Mouse (Mus musculus) brown adipose tissue, adult 24 weeks (tissue): ENCODE data around the gene Ncmap. TPM values are rescaled to one million over a fixed set of nuclear protein-coding genes. Genes with fewer than 3 reads are reported as not detected.
A peak's percentile ranks its signal among the peaks of the same experiment; 100 is the strongest.
"Not testable (repeated sequence)": the region's sequence is repeated elsewhere in the genome, so short reads cannot be mapped to it uniquely, and the experiment has no call there.

Experiments used
- H3K27ac ChIP-seq: fragments of 200-500 bp; replicated peaks from 2 replicates; pipeline ENCODE4 v1.5.1; 2012; ENCODE audit warnings: low read depth, mild to moderate bottlenecking, low read length
- H3K4me1 ChIP-seq: fragments of 200-500 bp; 2 replicates; pipeline ENCODE4 v1.6.1; 2012; ENCODE audit warnings: low read length, mixed read lengths; ENCODE audit not compliant: control insufficient read depth, insufficient read depth, insufficient read length
- H3K4me3 ChIP-seq: fragments of 200-500 bp; 2 replicates; pipeline ENCODE4 v1.5.1; 2012; ENCODE audit warnings: low read depth, mild to moderate bottlenecking, low read length, moderate library complexity; ENCODE audit not compliant: insufficient read depth
- polyA plus RNA-seq: library from polyadenylated mRNA; stranded (reverse); fragments of >200 nt; gene quantifications from 2 replicates; pipeline ENCODE4 v1.2.4, GENCODE M21; 2012; ENCODE audit not compliant: missing spikeins, insufficient read depth, insufficient read length

The Ncmap gene
- polyA plus RNA-seq, 1 experiment, result 0.71 TPM

GRCm38 (mm10) chr4:135382316-135382715 lies 15.7 kb downstream of the Ncmap start:
- no peak overlapping the region for H3K27ac ChIP-seq
- no peak overlapping the region for H3K4me3 ChIP-seq
- no peaks in the 10 kb centered on the region for H3K4me1 ChIP-seq

- Histone ChIP-seq H3K4me1 (no peaks in the 10 kb centered on the region), H3K27ac (no peak overlapping the region), H3K4me3 (no peak overlapping the region)
Measured at GRCm38 (mm10) chr4:135381355-135381754, 16.7 kb downstream of the Ncmap start.

- Histone ChIP-seq H3K4me3 (no peak overlapping the region), H3K27ac (no peak overlapping the region), H3K4me1 (no peaks in the 10 kb centered on the region)
Measured at GRCm38 (mm10) chr4:135377241-135377640, 20.8 kb downstream of the Ncmap start.

- Histone ChIP-seq H3K4me1 (no peaks in the 10 kb centered on the region), H3K27ac (no peak overlapping the region), H3K4me3 (no peak overlapping the region)
Measured at GRCm38 (mm10) chr4:135375444-135375843, 22.6 kb downstream of the Ncmap start.

- Histone ChIP-seq H3K4me3 (no peak overlapping the region), H3K27ac (no peak overlapping the region), H3K4me1 (no peaks in the 10 kb centered on the region)
Measured at GRCm38 (mm10) chr4:135373299-135373698, 24.7 kb downstream of the Ncmap start.

GRCm38 (mm10) chr4:135370372-135370771 lies 27.7 kb downstream of the Ncmap start:
- no peaks in the 10 kb centered on the region for H3K4me1 ChIP-seq
- H3K27ac ChIP-seq, result no peak overlapping the region
- no peak overlapping the region for H3K4me3 ChIP-seq

- no peaks in the 10 kb centered on the region for H3K4me1 ChIP-seq
- H3K4me3 ChIP-seq, result no peak overlapping the region
- H3K27ac ChIP-seq, result no peak overlapping the region
Measured at GRCm38 (mm10) chr4:135362828-135363227, 35.2 kb downstream of the Ncmap start.

- Histone ChIP-seq H3K27ac (no peak overlapping the region), H3K4me1 (no peaks in the 10 kb centered on the region), H3K4me3 (no peak overlapping the region)
Measured at GRCm38 (mm10) chr4:135361722-135362121, 36.3 kb downstream of the Ncmap start.

GRCm38 (mm10) chr4:135358736-135359135 lies 39.3 kb downstream of the Ncmap start:
- peaks cover 3% of the 10 kb centered on the region; the same call in 1 of the 2 replicates for H3K4me1 ChIP-seq
- no peak overlapping the region for H3K4me3 ChIP-seq

GRCm38 (mm10) chr4:135357221-135357920 lies 40.7 kb downstream of the Ncmap start:
- peaks cover 3% of the 10 kb centered on the region; the same call in 1 of the 2 replicates for H3K4me1 ChIP-seq
- H3K4me3 ChIP-seq, result no peak overlapping the region
- H3K27ac ChIP-seq, result no peak overlapping the region

More at GRCm38 (mm10) chr4:135358736-135359135, 39.3 kb downstream of the Ncmap start:
- no peak overlapping the region for H3K27ac ChIP-seq

- H3K4me3 ChIP-seq, result no peak overlapping the region
- peaks cover 9% of the 10 kb centered on the region; the same call in 1 of the 2 replicates for H3K4me1 ChIP-seq
- no peak overlapping the region for H3K27ac ChIP-seq
Measured at GRCm38 (mm10) chr4:135355886-135356550, 42.0 kb downstream of the Ncmap start.

GRCm38 (mm10) chr4:135354751-135355150 lies 43.3 kb downstream of the Ncmap start:
- H3K4me1 ChIP-seq, H3K4me3 ChIP-seq: not testable (repeated sequence)
- H3K27ac ChIP-seq, result 0 out of 2 replicates have a peak overlapping the region, but pooled peaks have one; percentile 10

- H3K4me3 ChIP-seq, result peak overlapping the region; percentile 70
- peaks cover 9% of the 10 kb centered on the region; the same call in 1 of the 2 replicates for H3K4me1 ChIP-seq
- H3K27ac ChIP-seq, result peak overlapping the region; percentile 89
Measured at GRCm38 (mm10) chr4:135353794-135354450, 44.1 kb downstream of the Ncmap start.

GRCm38 (mm10) chr4:135353066-135353793 lies 44.8 kb downstream of the Ncmap start, which contains the start of gene Srrm1:
Srrm1 (minus strand) TSS chr4:135353321.
- H3K4me1 ChIP-seq, result peaks cover 9% of the 10 kb centered on the region
- H3K4me3 ChIP-seq, result peak within 1 kb of the TSS; percentile 91
- H3K27ac ChIP-seq, result peak within 1 kb of the TSS; percentile 89
